Mouse (Mus musculus): ENCODE results near the gene Tmem268. TPM values are rescaled to one million over a fixed set of nuclear protein-coding genes. Genes with fewer than 3 reads are reported as not detected.

Gene Tmem268
- polyA plus RNA-seq, 1 experiment from 2014 or later = 17.3 TPM

DNA sequence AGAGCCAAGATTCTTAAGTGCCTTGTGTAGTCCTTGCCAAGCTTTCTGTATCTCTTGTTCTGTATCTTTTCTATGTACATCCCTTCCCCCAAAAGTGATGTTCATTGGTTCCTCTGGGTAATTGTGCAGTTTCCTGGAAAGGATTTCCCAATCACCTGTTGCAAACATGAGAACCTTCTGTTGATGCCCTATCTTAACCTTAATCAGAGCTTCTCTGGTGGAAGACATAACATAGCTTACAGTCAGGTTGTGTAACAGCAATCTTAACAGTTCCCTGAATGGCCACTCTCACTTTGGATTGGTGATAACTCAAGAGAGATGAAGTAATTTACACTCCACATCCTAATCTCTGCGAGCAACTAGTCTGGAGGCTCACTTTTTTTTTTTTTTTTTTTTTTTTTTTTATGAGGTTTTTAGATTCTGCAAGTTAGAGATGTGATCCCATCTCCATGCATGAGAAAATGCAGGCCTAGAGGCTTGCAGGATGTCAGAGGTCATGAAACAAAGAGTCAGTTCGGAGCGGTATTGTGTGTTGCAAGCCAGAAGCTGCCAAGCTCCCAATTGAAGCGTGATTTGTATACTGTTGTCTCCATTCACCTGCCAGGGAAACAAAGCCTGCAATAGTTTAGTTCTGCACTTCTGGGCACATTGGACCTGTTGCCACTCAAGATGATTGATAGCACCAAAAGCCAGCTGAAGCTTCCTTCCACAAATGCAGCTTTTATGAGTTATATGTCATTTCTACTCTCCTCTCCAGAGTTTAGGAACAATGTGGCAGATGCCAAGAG is 4.6 kb upstream of the Tmem268 start:
- ATAC-seq = peak; percentile 47
- Histone ChIP-seq H3K9ac (replicated peaks) (no peak overlapping the region), H3K4me2 (ENCODE audit: low read depth, low read length) (no peak overlapping the region), H3K27ac (ENCODE audit: low read depth) (peak overlapping the region; percentile 71), H3K36me3 (replicated peaks; ENCODE audit: insufficient read depth, low read length) (peaks cover 34% of the 10 kb centered on the region), H3K4me1 (ENCODE audit: insufficient read depth) (peaks cover 40% of the 10 kb centered on the region), H3K9me3 (ENCODE audit: low read length) (no peaks in the 10 kb centered on the region), H3K4me3 (ENCODE audit: low read depth, low read length) (no peak overlapping the region), H3K27me3 (ENCODE audit: insufficient read depth, low read length) (no peaks in the 10 kb centered on the region)
- no peak for TF ChIP-seq CTCF (IDR thresholded peaks at IDR 0.05; ENCODE audit: low read depth)
- TF ChIP-seq EP300 (IDR thresholded peaks at IDR 0.05; ENCODE audit: low read depth) = peak; percentile 82
- 57% methylated on average over 4 of the region's 4 CpGs for WGBS (ENCODE audit: insufficient replicate concordance)
- DNase-seq = peak; percentile 14

DNA sequence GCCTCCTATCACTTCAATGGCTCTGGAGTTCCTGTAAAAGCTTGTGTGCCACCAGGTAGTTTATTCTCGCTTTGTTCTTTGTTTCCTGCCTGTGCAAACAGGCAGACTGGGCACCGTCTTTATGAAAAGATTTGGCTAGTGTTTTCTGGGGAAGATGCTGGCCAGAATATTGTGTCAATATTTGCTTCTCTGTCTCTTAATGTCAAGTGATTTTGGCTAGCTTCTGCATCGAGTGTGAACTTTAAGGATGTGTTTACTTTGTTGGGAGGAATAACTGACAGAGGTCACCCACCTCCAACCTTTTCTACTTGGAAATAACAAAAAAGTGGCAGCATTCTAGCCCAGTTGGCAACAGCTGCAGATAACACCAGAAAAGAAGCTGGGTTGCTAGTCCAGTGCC is 4.0 kb upstream of the Tmem268 start:
- Histone ChIP-seq H3K4me3 (ENCODE audit: low read depth, low read length) (no peak overlapping the region), H3K9me3 (ENCODE audit: low read length) (no peaks in the 10 kb centered on the region), H3K4me1 (ENCODE audit: insufficient read depth) (peaks cover 47% of the 10 kb centered on the region), H3K9ac (replicated peaks) (no peak overlapping the region), H3K36me3 (replicated peaks; ENCODE audit: insufficient read depth, low read length) (peaks cover 28% of the 10 kb centered on the region), H3K4me2 (ENCODE audit: low read depth, low read length) (no peak overlapping the region), H3K27ac (ENCODE audit: low read depth) (peak overlapping the region; percentile 71), H3K27me3 (ENCODE audit: insufficient read depth, low read length) (no peaks in the 10 kb centered on the region)
- no peak for TF ChIP-seq CTCF (IDR thresholded peaks at IDR 0.05; ENCODE audit: low read depth)
- no peak for TF ChIP-seq EP300 (IDR thresholded peaks at IDR 0.05; ENCODE audit: low read depth)
- no peak for ATAC-seq
- DNase-seq = no peak
- WGBS (ENCODE audit: insufficient replicate concordance) = 53% methylated on average over 3 of the region's 3 CpGs

DNA sequence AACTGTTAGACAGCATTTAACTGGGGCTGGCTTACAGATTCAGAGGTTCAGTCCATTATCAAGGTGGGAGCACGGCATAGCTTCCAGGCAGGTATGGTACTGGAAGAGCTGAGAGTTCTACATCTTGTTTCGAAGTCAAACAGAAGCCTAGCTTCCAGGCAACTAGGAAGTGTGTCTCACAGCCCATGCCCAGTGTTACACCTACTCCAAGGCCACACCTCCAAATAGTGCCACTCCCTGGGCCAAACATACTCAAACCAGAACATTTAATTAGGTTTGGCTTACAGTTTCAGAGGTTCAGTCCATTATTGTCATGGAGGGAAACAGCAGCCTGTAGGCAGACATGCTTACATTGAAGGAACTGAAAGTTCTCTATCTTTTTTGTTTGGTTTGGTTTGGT is 3.5 kb upstream of the Tmem268 start:
- no peak for TF ChIP-seq EP300 (IDR thresholded peaks at IDR 0.05; ENCODE audit: low read depth)
- TF ChIP-seq CTCF (IDR thresholded peaks at IDR 0.05; ENCODE audit: low read depth) = no peak
- Histone ChIP-seq H3K27me3 (ENCODE audit: insufficient read depth, low read length) (no peaks in the 10 kb centered on the region), H3K36me3 (replicated peaks; ENCODE audit: insufficient read depth, low read length) (peaks cover 27% of the 10 kb centered on the region), H3K4me1 (ENCODE audit: insufficient read depth) (peaks cover 51% of the 10 kb centered on the region), H3K9me3 (ENCODE audit: low read length) (no peaks in the 10 kb centered on the region), H3K27ac (ENCODE audit: low read depth) (peak overlapping the region; percentile 71), H3K4me2 (ENCODE audit: low read depth, low read length) (no peak overlapping the region), H3K4me3 (ENCODE audit: low read depth, low read length) (no peak overlapping the region), H3K9ac (replicated peaks) (no peak overlapping the region)
- 75% methylated on average over 2 of the region's 2 CpGs for WGBS (ENCODE audit: insufficient replicate concordance)
- ATAC-seq = no peak
- no peak for DNase-seq

DNA sequence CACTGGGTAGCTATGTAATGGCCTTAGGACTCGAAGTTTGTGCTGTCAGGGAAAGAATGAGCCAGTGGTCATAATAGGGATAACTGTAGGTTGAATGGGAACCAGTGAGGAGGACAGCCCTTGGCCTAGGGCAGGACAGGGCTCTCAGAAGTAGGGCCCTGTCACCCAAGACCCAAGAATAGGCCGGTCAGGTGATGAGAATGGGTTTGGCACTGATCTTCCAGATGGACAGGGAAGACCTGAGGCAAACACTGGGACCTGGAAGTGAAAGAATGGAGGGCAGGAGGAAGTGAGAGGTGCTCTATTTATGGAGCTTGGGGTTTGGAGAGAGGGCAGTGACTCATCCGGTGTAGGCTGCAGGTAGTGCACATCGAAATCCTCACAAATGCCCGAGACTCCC is 1.9 kb upstream of the Tmem268 start:
- Histone ChIP-seq H3K27me3 (ENCODE audit: insufficient read depth, low read length) (no peaks in the 10 kb centered on the region), H3K4me3 (ENCODE audit: low read depth, low read length) (no peak overlapping the region), H3K36me3 (replicated peaks; ENCODE audit: insufficient read depth, low read length) (peaks cover 16% of the 10 kb centered on the region), H3K9me3 (ENCODE audit: low read length) (no peaks in the 10 kb centered on the region), H3K4me2 (ENCODE audit: low read depth, low read length) (peak overlapping the region; percentile 18; the same call in 1 of the 2 replicates), H3K27ac (ENCODE audit: low read depth) (peak overlapping the region; percentile 96), H3K4me1 (ENCODE audit: insufficient read depth) (peaks cover 66% of the 10 kb centered on the region), H3K9ac (replicated peaks) (no peak overlapping the region)
- no peak for ATAC-seq
- no peak for DNase-seq
- TF ChIP-seq CTCF (IDR thresholded peaks at IDR 0.05; ENCODE audit: low read depth) (no peak), EP300 (IDR thresholded peaks at IDR 0.05; ENCODE audit: low read depth) (no peak)
- WGBS (ENCODE audit: insufficient replicate concordance) = 44% methylated on average over 5 of the region's 5 CpGs

DNA sequence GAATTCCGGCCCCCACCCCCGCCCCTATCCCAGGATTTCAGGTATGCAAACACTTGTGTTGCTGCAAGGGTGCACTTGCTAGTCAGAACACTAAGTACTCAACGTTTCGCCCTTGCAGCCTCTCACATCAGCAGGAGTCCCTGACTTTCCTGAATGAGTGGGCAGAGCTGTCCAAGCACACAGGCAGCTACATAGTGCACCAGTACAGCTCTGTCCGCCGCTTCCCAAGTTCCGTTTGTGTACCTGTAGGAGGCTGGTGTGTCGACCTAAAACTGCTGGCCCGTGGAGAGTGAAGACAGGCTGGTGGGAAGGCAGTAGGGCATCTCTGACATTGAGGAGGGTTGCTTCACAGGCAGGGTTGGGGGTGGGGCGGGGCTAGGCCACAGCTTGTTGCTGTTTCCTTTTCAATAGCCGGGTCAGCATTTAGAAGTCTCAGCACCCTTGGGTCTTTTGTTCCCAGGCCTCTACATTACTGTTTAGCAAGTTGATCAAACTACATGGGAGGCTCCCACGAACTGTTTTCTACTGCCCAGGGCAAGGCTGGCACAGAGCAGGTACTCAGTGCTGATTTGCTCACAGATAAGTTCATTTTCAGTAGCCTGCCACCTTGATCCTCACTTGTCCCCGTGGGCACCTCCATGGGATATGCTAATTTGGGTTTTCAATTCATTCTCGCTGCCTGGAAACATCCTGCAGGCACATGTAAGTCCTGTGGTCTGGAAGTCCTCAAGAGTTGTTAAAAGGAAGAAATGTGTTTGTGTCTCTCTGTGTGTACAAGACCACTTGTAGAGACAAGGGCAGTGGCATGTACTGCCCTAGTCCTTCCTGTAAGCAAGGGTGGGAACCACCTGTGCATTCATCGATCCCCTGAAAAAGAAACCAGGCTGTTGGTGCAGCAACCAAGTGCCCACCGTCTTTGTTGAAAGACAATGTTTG is 1.2 kb upstream of the Tmem268 start:
- peak overlapping the region; percentile 73 for H3K4me3 ChIP-seq (ENCODE audit: low read depth, low read length)
- 34% methylated on average over 16 of the region's 16 CpGs for WGBS (ENCODE audit: insufficient replicate concordance)
- ATAC-seq = no peak; the same call in 1 of the 2 replicates
- TF ChIP-seq CTCF (IDR thresholded peaks at IDR 0.05; ENCODE audit: low read depth) (no peak), EP300 (IDR thresholded peaks at IDR 0.05; ENCODE audit: low read depth) (no peak)
- H3K4me1 ChIP-seq (ENCODE audit: insufficient read depth) = peaks cover 74% of the 10 kb centered on the region
- peak overlapping the region; percentile 95 for H3K4me2 ChIP-seq (ENCODE audit: low read depth, low read length)
- peak; percentile 78 for DNase-seq
- H3K9me3 ChIP-seq (ENCODE audit: low read length) = no peaks in the 10 kb centered on the region
- no peaks in the 10 kb centered on the region for H3K27me3 ChIP-seq (ENCODE audit: insufficient read depth, low read length)
- H3K36me3 ChIP-seq (replicated peaks; ENCODE audit: insufficient read depth, low read length) = peaks cover 8% of the 10 kb centered on the region
- peak overlapping the region; percentile 96 for H3K27ac ChIP-seq (ENCODE audit: low read depth)
- H3K9ac ChIP-seq (replicated peaks) = peak overlapping the region; percentile 82

DNA sequence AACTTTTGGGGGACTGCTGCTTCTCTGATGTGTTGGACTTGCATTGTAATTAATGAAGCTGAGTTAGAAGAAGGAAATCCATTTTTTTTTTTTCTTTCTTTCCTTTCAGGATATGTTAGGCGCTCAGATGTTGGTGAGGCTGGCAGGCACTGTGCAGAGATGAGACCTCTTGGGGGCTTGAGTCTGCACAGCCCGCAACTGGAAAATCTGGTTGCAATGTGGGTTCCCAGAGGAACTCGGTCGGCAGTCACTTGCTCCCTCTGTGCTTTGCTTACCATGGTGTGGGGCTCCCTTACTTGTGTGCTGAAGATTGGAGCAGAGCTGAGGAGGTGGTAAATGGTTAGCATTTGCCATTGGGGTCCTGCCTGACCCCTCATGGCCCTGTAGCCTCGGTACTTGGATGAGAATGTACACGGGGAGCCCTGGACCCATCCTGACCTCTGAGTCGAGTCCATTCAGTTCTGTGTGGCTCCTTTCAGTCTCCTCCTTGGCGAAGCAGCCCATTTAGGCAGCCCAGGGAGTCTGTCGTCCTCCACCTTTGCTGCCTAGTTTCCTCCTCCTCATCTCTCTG is 631 bp downstream of the Tmem268 start:
- Histone ChIP-seq H3K9me3 (ENCODE audit: low read length) (no peaks in the 10 kb centered on the region), H3K4me2 (ENCODE audit: low read depth, low read length) (peak overlapping the region; percentile 95), H3K27me3 (ENCODE audit: insufficient read depth, low read length) (no peaks in the 10 kb centered on the region), H3K36me3 (replicated peaks; ENCODE audit: insufficient read depth, low read length) (no peaks in the 10 kb centered on the region), H3K4me3 (ENCODE audit: low read depth, low read length) (peak overlapping the region; percentile 73), H3K9ac (replicated peaks) (peak overlapping the region; percentile 82), H3K27ac (ENCODE audit: low read depth) (peak overlapping the region; percentile 96), H3K4me1 (ENCODE audit: insufficient read depth) (peaks cover 74% of the 10 kb centered on the region)
- TF ChIP-seq EP300 (IDR thresholded peaks at IDR 0.05; ENCODE audit: low read depth) (no peak), CTCF (IDR thresholded peaks at IDR 0.05; ENCODE audit: low read depth) (no peak)
- no peak for DNase-seq
- ATAC-seq = no peak
- 30% methylated on average over 9 of the region's 9 CpGs for WGBS (ENCODE audit: insufficient replicate concordance)
